Mouse (Mus musculus): Measurements from ENCODE around the gene Zfpm1.
A peak's percentile ranks its signal among the peaks of the same experiment; 100 is the strongest.

Gene Zfpm1

GRCm38 (mm10) chr8:122349357-122350297 is 67.7 kb downstream of the Zfpm1 start:
- DNase-seq = no peak

- no peak for DNase-seq
Measured at GRCm38 (mm10) chr8:122350309-122351089, 68.6 kb downstream of the Zfpm1 start.

- peak; percentile 29 to 39 for DNase-seq
Measured at GRCm38 (mm10) chr8:122354157-122354556, 72.2 kb downstream of the Zfpm1 start.

- DNase-seq = no peak
Measured at GRCm38 (mm10) chr8:122355642-122356606, 74.0 kb downstream of the Zfpm1 start.

GRCm38 (mm10) chr8:122357202-122357601 is 75.3 kb downstream of the Zfpm1 start:
- no peak for DNase-seq

- DNase-seq = no peak
Measured at GRCm38 (mm10) chr8:122357641-122358040, 75.7 kb downstream of the Zfpm1 start.

GRCm38 (mm10) chr8:122359111-122359775 is 77.3 kb downstream of the Zfpm1 start:
- DNase-seq = no peak

- DNase-seq = no peak
Measured at GRCm38 (mm10) chr8:122360696-122361416, 78.9 kb downstream of the Zfpm1 start, which contains the start of gene Trhr2. Gene Trhr2, minus strand, starts transcription at chr8:122360746.

GRCm38 (mm10) chr8:122362271-122362670 is 80.3 kb downstream of the Zfpm1 start:
- no peak for DNase-seq

GRCm38 (mm10) chr8:122362967-122363366 is 81.0 kb downstream of the Zfpm1 start:
- DNase-seq = no peak

- no peak for DNase-seq
Measured at GRCm38 (mm10) chr8:122368494-122368893, 86.6 kb downstream of the Zfpm1 start.

- peak; percentile 74 to 90 for DNase-seq
Measured at GRCm38 (mm10) chr8:122369665-122370064, 87.7 kb downstream of the Zfpm1 start.

GRCm38 (mm10) chr8:122371706-122372105 is 89.8 kb downstream of the Zfpm1 start:
- DNase-seq = no peak

- DNase-seq = no peak
Measured at GRCm38 (mm10) chr8:122375320-122375719, 93.4 kb downstream of the Zfpm1 start.

GRCm38 (mm10) chr8:122375751-122376364 is 93.9 kb downstream of the Zfpm1 start:
- no peak for DNase-seq

- peak; percentile 99 to 100 for DNase-seq
Measured at GRCm38 (mm10) chr8:122376365-122377231, 94.7 kb downstream of the Zfpm1 start, which contains the start of gene Zc3h18. Gene Zc3h18, plus strand, starts transcription at chr8:122376609.

- DNase-seq = no peak
Measured at GRCm38 (mm10) chr8:122383039-122383438, 101.1 kb downstream of the Zfpm1 start.
